Mouse (Mus musculus) thymus, adult 18-20 months (tissue): Measurements from ENCODE around the gene Dscaml1.
A peak's percentile ranks its signal among the peaks of the same experiment; 100 is the strongest.

Experiments used
- DNase-seq, 2 experiments: peaks; one replicate each; pipeline ENCODE4 v3.0.0; 2022; ENCODE audit warnings: mixed read lengths in 2 of 2

Dscaml1 gene

GRCm38 (mm10) chr9:45412287-45412686, 14.1 kb upstream of the Dscaml1 start:
- peak; percentile 69 to 75 for DNase-seq

- no peak for DNase-seq
Measured at GRCm38 (mm10) chr9:45412700-45413477, 13.5 kb upstream of the Dscaml1 start.

GRCm38 (mm10) chr9:45413478-45414140, 12.8 kb upstream of the Dscaml1 start:
- no peak for DNase-seq

- no peak for DNase-seq
Measured at GRCm38 (mm10) chr9:45415912-45416311, 10.5 kb upstream of the Dscaml1 start.

- peak in 1 of 2 experiments; percentile 28 for DNase-seq
Measured at GRCm38 (mm10) chr9:45417245-45417644, 9.2 kb upstream of the Dscaml1 start.

GRCm38 (mm10) chr9:45418252-45418651, 8.2 kb upstream of the Dscaml1 start:
- no peak for DNase-seq

- DNase-seq, result no peak
Measured at GRCm38 (mm10) chr9:45421209-45421608, 5.2 kb upstream of the Dscaml1 start.

- DNase-seq, result no peak
Measured at GRCm38 (mm10) chr9:45422761-45423298, 3.6 kb upstream of the Dscaml1 start.

- no peak for DNase-seq
Measured at GRCm38 (mm10) chr9:45429392-45429791, 3.0 kb downstream of the Dscaml1 start.

- DNase-seq, result no peak
Measured at GRCm38 (mm10) chr9:45429951-45430697, 3.7 kb downstream of the Dscaml1 start.

GRCm38 (mm10) chr9:45430698-45430959, 4.2 kb downstream of the Dscaml1 start:
- no peak for DNase-seq

GRCm38 (mm10) chr9:45431150-45431549, 4.7 kb downstream of the Dscaml1 start:
- no peak for DNase-seq

GRCm38 (mm10) chr9:45432639-45433038, 6.2 kb downstream of the Dscaml1 start:
- DNase-seq, result no peak

GRCm38 (mm10) chr9:45433119-45433518, 6.7 kb downstream of the Dscaml1 start:
- DNase-seq, result no peak

GRCm38 (mm10) chr9:45434171-45434570, 7.7 kb downstream of the Dscaml1 start:
- no peak for DNase-seq

- no peak for DNase-seq
Measured at GRCm38 (mm10) chr9:45439025-45439424, 12.6 kb downstream of the Dscaml1 start.

- no peak for DNase-seq
Measured at GRCm38 (mm10) chr9:45440083-45440784, 13.8 kb downstream of the Dscaml1 start.

GRCm38 (mm10) chr9:45444251-45444798, 17.9 kb downstream of the Dscaml1 start:
- DNase-seq, result no peak

- DNase-seq, result no peak
Measured at GRCm38 (mm10) chr9:45449658-45450057, 23.2 kb downstream of the Dscaml1 start.

GRCm38 (mm10) chr9:45451346-45451745, 24.9 kb downstream of the Dscaml1 start:
- no peak for DNase-seq

GRCm38 (mm10) chr9:45454032-45454431, 27.6 kb downstream of the Dscaml1 start:
- DNase-seq, result no peak

- DNase-seq, result no peak
Measured at GRCm38 (mm10) chr9:45454889-45455610, 28.6 kb downstream of the Dscaml1 start.
